Mouse (Mus musculus) midbrain, postnatal 0 days (tissue): ENCODE results near the gene Tent5b. TPM values are rescaled to one million over a fixed set of nuclear protein-coding genes. Genes with fewer than 3 reads are reported as not detected.
A peak's percentile ranks its signal among the peaks of the same experiment; 100 is the strongest.

Source experiments
- ATAC-seq: fragments of 200-750 bp; cut with Nextera tagmentation; 2 replicates; pipeline ENCODE4 v1.8.0; 2017; ENCODE audit warnings: moderate number of reproducible peaks, mild to moderate bottlenecking, moderate TSS enrichment, moderate library complexity; ENCODE audit not compliant: low FRiP score
- DNase-seq: peaks from one replicate; pipeline ENCODE4 v3.0.0-alpha.2; 2015; ENCODE audit warnings: low spot score
- H3K27ac ChIP-seq: fragments of 300-500 bp; sonication (generic); 2 replicates; pipeline ENCODE4 v1.5.1; 2014; ENCODE audit warnings: low read depth, mild to moderate bottlenecking, low read length, mixed read lengths
- H3K27me3 ChIP-seq: fragments of 300-500 bp; sonication (generic); 2 replicates; pipeline ENCODE4 v1.6.1; 2014; ENCODE audit warnings: low read length, control low read depth, mixed read lengths; ENCODE audit not compliant: insufficient read depth
- H3K36me3 ChIP-seq: fragments of 300-500 bp; sonication (generic); 2 replicates; pipeline ENCODE4 v1.6.1; 2014; ENCODE audit warnings: low read length, control low read depth, mixed read lengths; ENCODE audit not compliant: insufficient read depth
- H3K4me1 ChIP-seq: fragments of 300-500 bp; sonication (generic); 2 replicates; pipeline ENCODE4 v1.6.1; 2014; ENCODE audit warnings: mild to moderate bottlenecking, control low read depth, antibody characterized with exemption, low read length, mixed read lengths; ENCODE audit not compliant: insufficient read depth
- H3K4me2 ChIP-seq: fragments of 300-500 bp; sonication (generic); 2 replicates; pipeline ENCODE4 v1.6.1; 2014; ENCODE audit warnings: low read depth, mild to moderate bottlenecking, low read length, mixed read lengths; ENCODE audit not compliant: poor library complexity, severe bottlenecking
- H3K4me3 ChIP-seq: fragments of 300-500 bp; sonication (generic); 2 replicates; pipeline ENCODE4 v1.5.1; 2014; ENCODE audit warnings: low read depth, mild to moderate bottlenecking, low read length, moderate library complexity
- H3K9ac ChIP-seq: fragments of 300-500 bp; sonication (generic); replicated peaks from 2 replicates; pipeline ENCODE4 v1.6.1; 2014; ENCODE audit warnings: mild to moderate bottlenecking, low read length, moderate library complexity, mixed read lengths; ENCODE audit not compliant: poor library complexity, severe bottlenecking
- H3K9me3 ChIP-seq: fragments of 300-500 bp; sonication (generic); 2 replicates; pipeline ENCODE4 v1.6.1; 2016; ENCODE audit warnings: low read length, control low read depth
- CTCF ChIP-seq: IDR thresholded peaks from 2 replicates; pipeline ENCODE4 v1.5.1; 2016; ENCODE audit warnings: antibody characterized with exemption, mild to moderate bottlenecking
- WGBS: fragments of 180-500 bp; shearing (Covaris S2); extraction: QIAGEN DNeasy Blood & Tissue Kit; methylation state at CpG from one replicate; pipeline ENCODE4 v1.1.7; 2014; 5-methylcytosine and 5-hydroxymethylcytosine counted together
- polyA plus RNA-seq: library from polyadenylated mRNA; unstranded; fragments of >200 nt; fragmentation: Nextera tagmentation; extraction: Ambion mirVana; gene quantifications from 2 replicates; pipeline ENCODE4 v1.2.1, GENCODE M21; 2015
- total RNA-seq: library from RNA; depleted of rRNA; stranded (reverse); fragments of >200 nt; gene quantifications from 2 replicates; pipeline ENCODE4 v1.2.3, GENCODE M21; 2014; rRNA removed

Gene Tent5b
- 0.77 and 1.2 TPM in 2 replicates for total RNA-seq
- 0.27 and 0.49 TPM in 2 replicates for polyA plus RNA-seq

DNA sequence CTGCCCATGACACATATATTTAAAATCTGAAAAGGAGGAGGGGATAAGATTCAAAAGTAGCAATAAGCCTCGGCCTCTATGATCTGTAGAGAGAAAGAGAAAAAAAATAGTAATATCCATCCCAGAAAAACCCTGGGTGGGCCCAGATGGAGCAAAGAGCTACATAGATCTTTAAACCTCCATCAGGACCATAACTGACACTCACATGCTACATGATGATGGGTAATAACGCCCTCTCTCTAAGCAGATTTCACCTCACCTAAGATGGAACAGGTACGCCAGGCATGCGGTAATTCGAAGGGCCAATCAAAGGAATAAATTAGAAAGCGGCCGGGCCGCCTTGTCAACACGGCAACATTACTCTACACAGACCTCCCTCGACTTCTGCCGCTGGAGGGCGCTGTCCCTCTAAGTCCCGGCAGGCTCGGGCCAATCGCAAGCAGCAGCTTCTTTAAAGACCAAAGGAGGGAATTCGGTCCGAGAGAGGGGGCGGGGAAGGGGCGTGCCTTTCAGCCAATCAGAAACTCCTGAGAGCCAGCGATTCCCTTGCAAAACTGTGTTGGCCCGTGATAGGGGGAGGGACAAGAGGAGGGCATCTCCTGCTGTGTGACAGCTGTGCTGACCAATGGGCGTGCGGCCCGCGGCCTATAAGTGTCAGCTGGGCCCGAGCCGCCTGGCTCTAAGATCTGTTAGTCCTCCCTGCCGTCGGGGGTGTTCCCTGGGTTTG is at the start of gene Tent5b:
Tent5b (plus strand) TSS at position 675 of the 727 bp plus-strand sequence.
- DNase-seq (peak; percentile 99), ATAC-seq (peak; percentile 97)
- peak within 1 kb of the TSS; percentile 50 for H3K4me2 ChIP-seq
- H3K9me3 ChIP-seq: no peaks in the 10 kb centered on the region
- 3% methylated on average over 29 of the region's 29 CpGs for WGBS
- H3K4me3 ChIP-seq: peak within 1 kb of the TSS; percentile 38
- no peak within 1 kb of the TSS for H3K27ac ChIP-seq
- H3K27me3 ChIP-seq: peaks cover 24% of the 10 kb centered on the region
- H3K4me1 ChIP-seq: no peaks in the 10 kb centered on the region
- no peak within 1 kb of the TSS for H3K9ac ChIP-seq
- H3K36me3 ChIP-seq: no peaks in the 10 kb centered on the region
- peak; percentile 94 for TF ChIP-seq CTCF

DNA sequence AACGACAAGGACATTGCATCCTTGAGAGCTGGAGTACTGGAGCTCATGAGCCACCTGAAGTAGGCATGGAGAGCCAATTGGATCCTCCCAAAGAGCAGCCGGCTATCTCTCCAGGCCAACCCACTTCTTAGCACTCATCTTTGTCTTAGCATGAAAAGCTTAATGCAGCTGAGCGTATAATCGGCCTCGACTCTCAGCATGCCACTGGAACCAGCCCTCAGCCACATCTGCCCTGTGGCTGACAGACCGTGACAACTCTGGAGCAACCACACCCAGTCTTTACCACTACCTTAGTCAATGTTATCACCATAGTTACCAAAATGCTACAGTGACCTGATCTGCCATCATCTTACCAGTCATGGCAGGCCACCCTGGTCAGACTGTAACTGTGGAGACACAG is 48.4 kb upstream of the Tent5b start:
- DNase-seq: no peak
- TF ChIP-seq CTCF: no peak
- H3K4me1 ChIP-seq: no peaks in the 10 kb centered on the region
- H3K9ac ChIP-seq: no peak overlapping the region
- no peak overlapping the region for H3K4me3 ChIP-seq
- 30% methylated on average over 6 of the region's 6 CpGs for WGBS
- no peaks in the 10 kb centered on the region for H3K9me3 ChIP-seq
- ATAC-seq: no peak
- H3K27ac ChIP-seq: no peak overlapping the region
- H3K27me3 ChIP-seq: no peaks in the 10 kb centered on the region
- H3K4me2 ChIP-seq: no peak overlapping the region
- H3K36me3 ChIP-seq: no peaks in the 10 kb centered on the region

DNA sequence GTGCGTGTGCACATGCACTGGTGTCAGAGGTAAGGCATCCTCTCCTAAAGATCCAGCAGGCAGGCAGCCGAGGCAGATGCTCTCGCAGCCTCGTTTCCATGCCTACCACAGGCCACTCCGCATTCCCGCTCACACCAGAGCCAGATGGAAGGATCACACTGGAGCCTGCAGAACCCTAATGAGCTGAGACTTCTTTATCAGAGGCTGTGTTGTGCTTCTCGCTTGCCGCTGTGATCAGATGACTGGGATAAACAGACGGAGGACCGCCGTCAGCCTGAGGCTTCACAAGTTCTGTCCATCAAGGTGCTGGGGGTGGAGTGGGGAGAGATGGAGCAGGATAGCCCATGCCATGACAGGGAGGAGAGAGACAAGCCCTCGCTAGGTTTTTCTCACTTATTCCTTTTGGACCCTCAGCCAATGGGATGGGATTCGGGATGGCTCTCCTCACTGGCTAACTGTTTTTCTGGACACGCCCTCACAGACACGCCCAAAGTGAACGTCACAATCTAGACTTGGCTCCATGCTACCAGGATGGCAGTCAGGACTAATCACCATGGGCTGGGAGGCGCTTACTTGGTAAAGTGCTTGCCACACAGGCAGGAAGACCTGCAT is 47.3 kb upstream of the Tent5b start:
- no peaks in the 10 kb centered on the region for H3K4me1 ChIP-seq
- ATAC-seq (peak; percentile 66), DNase-seq (peak; percentile 78)
- WGBS: 19% methylated on average over 17 of the region's 17 CpGs
- TF ChIP-seq CTCF: no peak
- peak overlapping the region; percentile 13 for H3K4me2 ChIP-seq
- H3K27me3 ChIP-seq: no peaks in the 10 kb centered on the region
- peak overlapping the region; percentile 42 for H3K9ac ChIP-seq
- peak overlapping the region; percentile 1; the same call in 1 of the 2 replicates for H3K4me3 ChIP-seq
- H3K9me3 ChIP-seq: no peaks in the 10 kb centered on the region
- H3K27ac ChIP-seq: peak overlapping the region; percentile 62; the same call in 1 of the 2 replicates
- H3K36me3 ChIP-seq: no peaks in the 10 kb centered on the region

DNA sequence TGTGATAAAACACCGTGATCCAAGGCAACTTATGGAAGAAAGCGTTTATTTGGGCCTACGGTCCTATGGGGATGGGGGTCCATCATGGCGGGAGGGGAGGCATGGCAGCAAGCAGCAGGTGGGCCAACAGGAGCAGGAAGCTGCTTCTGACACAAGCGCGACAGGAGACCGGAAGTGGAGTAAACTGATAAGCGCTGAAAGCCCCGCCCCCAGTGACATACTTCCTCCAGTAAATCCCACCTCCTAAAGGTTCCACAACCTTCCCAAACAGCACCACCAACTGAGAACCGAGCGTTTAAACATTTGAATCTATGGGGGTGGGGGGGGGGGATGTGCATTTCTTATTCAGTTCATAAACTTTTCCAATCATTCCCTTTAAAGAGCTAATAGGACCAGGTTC is 44.0 kb upstream of the Tent5b start:
- ATAC-seq: no peak
- 94% methylated on average over 11 of the region's 11 CpGs for WGBS

DNA sequence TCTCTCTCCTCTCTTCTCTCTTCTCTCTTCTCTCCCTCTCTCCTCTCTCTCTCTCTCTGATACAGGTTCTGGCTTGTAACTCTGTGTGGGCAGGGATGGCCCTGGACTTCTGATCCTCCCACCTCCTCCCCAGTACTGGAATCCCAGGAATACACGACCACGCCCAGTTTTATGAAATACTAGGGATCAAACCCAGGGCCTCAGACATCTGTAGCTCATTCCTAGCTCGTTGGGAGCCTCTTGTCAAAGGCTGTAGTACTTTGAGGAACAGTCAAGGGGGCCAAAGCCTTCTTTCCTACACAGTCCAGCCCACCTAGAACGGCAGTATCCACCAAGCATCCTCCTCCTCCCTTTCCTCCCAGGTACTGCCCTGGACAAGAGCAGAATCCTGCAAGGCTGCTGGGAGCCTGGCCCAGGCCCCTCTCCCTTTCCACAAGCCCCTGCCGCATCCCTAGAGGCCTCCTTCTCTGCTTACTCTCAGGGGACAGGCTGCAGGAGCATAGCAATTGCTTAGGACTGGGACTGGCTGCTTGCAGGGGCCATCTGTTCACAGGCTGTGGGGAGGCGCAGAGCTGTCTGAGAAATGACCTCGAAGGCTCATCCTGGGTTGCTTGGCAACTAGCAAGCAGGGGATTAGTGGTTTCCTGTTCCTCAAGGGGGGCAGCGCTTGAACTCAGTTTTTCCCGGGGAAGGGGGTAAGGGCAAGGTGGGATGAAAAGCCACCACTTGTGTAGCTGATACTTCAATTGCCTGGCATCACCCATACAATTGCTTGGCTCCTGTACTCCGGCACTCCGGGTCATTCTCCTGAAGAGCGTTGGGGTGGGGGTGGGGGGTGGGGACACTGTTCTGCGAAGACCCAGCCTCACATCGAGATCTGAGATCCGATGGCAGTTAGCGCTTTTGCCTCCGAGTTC is 40.2 kb upstream of the Tent5b start:
- Histone ChIP-seq H3K4me1 (peaks cover 8% of the 10 kb centered on the region), H3K27me3 (no peaks in the 10 kb centered on the region), H3K36me3 (no peaks in the 10 kb centered on the region), H3K4me3 (no peak overlapping the region), H3K27ac (peak overlapping the region; percentile 75), H3K9me3 (no peaks in the 10 kb centered on the region), H3K4me2 (peak overlapping the region; percentile 26), H3K9ac (no peak overlapping the region)
- 9% methylated on average over 17 of the region's 17 CpGs for WGBS
- peak; percentile 85 for DNase-seq
- ATAC-seq: peak; percentile 58
- TF ChIP-seq CTCF: no peak

More for the DNA sequence above, 44.0 kb upstream of the Tent5b start:
- no peak for TF ChIP-seq CTCF
- DNase-seq: no peak
- Histone ChIP-seq H3K4me1 (peaks cover 8% of the 10 kb centered on the region), H3K27ac (no peak overlapping the region), H3K9ac (no peak overlapping the region), H3K4me2 (no peak overlapping the region), H3K9me3 (no peaks in the 10 kb centered on the region), H3K36me3 (no peaks in the 10 kb centered on the region), H3K27me3 (no peaks in the 10 kb centered on the region), H3K4me3 (no peak overlapping the region)
